Mouse (Mus musculus): ENCODE measurements around the gene Mtrf1. TPM values are rescaled to one million over a fixed set of nuclear protein-coding genes. Genes with fewer than 3 reads are reported as not detected.

Gene Mtrf1
- total RNA-seq (2023), result 1 to 10 TPM; 1.2 to 1.5 TPM

GRCm38 (mm10) chr14:79397321-79398122, at the start of gene Mtrf1:
TSS of gene Mtrf1 (plus strand) at chr14:79397772.

GRCm38 (mm10) chr14:79390265-79390926, 7.2 kb upstream of the Mtrf1 start, which contains the start of gene Naa16:
TSS of gene Naa16 (minus strand) at chr14:79390778.

GRCm38 (mm10) chr14:79425979-79426729, 28.6 kb downstream of the Mtrf1 start, which contains the start of gene Kbtbd7:
TSS of gene Kbtbd7 (plus strand) at chr14:79426511.

GRCm38 (mm10) chr14:79451681-79452590, 54.4 kb downstream of the Mtrf1 start, which contains the start of gene Kbtbd6:
TSS of gene Kbtbd6 (plus strand) at chr14:79451835.

Other genes with a start within 250 kb of the Mtrf1 start
- under 1 TPM in 1 of 2 experiments, not detected in 1; 0.20 TPM for gene Zfp957, start 150.4 kb upstream of the Mtrf1 start, total RNA-seq (2023)
- 100 to 1,000 TPM in 1 of 2 experiments, 10 to 100 TPM in 1; 86.6 to 100 TPM for gene Rgcc, start 96.1 kb upstream of the Mtrf1 start, total RNA-seq (2023)
- 10 to 100 TPM; 51.0 to 67.4 TPM for gene Naa16, start 7.0 kb upstream of the Mtrf1 start, total RNA-seq (2023)
- 10 to 100 TPM in 1 of 2 experiments, 1 to 10 TPM in 1; 8.9 to 11.3 TPM for gene Kbtbd7, start 28.7 kb downstream of the Mtrf1 start, total RNA-seq (2023)
- under 1 TPM; 0.27 to 0.47 TPM for gene Kbtbd6, start 54.1 kb downstream of the Mtrf1 start, total RNA-seq (2023)
- 100 to 1,000 TPM; 188 to 191 TPM for gene Elf1, start 83.4 kb downstream of the Mtrf1 start, total RNA-seq (2023)
- 10 to 100 TPM; 26.9 to 32.4 TPM for gene Wbp4, start 83.7 kb downstream of the Mtrf1 start, total RNA-seq (2023)
- gene Sugt1, start 189.9 kb downstream of the Mtrf1 start, total RNA-seq (2023), result 10 to 100 TPM; 88.2 to 92.3 TPM

Measured in T-cell, adult 66 days (primary cell).